Mouse (Mus musculus) right cerebral cortex, postnatal 10 days (tissue): ENCODE measurements around the gene Chrm5.

Source experiments
- DNase-seq, 2 experiments: peaks; one replicate each; pipeline ENCODE4 v3.0.0; 2021; ENCODE audit warnings: low spot score in 2 of 2

The Chrm5 gene

DNA sequence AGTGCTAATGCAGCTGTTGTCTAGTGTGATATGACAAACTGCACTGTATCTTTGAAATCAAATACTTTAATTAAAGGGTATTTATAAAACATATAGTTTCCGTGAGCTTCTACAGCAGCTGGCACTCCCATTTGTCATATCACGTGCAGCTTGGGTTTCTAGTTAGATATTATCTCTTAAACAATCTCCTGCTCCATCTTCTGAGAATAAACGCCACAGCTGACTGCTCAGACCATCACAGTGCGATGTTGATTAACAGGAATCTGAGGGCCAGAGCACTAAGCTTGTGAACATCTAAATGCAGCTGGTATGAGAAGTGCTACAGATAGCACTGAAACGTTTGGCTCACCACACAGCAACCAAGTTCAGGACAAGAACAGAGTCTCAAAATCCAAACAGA lies 50.2 kb downstream of the Chrm5 start:
- DNase-seq = no peak

DNA sequence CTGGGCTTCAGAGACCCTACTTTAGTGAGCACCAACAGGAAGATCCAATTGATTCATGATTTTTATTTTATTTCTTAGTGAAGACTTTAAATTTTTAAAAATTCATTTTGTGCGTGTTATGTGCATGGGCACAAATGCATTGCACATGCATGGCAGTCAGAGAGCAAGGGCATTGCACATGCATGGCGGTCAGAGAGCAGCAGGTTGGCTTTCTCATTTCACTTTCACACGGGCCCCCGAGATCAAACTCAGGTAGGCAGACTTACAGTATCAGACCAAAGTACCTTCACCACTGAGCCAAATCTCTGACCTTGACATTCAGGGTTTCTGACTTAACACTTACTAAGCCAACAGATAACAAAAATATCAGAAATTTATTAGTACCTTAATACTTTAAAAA lies 50.9 kb downstream of the Chrm5 start:
- no peak for DNase-seq
